8 mouse cellular contexts compared by ENCODE assay signal in the genomic region with DNA sequence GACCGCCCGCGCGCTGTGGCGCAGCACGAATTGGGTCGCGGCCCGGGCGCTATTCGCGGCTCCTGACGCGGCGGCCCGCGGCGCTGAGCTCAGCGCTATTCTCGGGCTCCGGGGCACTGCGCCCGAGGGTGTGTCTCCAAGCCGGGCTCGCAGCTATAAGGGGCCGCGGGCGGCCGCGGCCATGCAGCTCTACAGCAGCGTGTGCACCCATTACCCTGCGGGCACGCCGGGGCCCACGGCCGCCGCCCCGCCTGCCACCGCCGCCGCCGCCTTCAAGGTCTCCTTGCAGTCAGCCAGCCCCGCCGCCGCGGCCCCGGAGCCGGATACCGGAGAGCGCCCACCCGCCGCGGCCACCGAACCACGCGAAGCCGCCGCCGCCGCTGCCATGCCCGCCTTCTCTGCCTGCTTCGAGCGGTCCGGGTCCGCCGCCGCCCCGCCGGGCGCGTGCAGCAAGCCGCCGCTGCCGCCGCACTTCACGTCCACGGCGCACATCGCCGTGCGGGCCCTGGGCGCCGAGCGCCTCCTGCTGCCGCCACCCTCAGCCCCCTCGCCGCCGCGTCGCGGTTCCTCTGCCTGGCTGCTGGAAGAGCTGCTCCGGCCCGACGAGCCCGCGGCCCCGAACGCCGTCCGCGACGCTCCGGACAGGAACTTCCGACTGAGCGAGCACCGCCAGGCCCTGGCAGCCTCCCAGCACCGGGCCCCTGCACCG. TPM values are rescaled to one million over a fixed set of nuclear protein-coding genes. Genes with fewer than 3 reads are reported as not detected.
DNase-seq lines count a peak whose midpoint lies in the region; ATAC-seq and TF ChIP-seq lines count a peak whose summit lies in the region.

No protein-coding gene starts in this region.

- no peak for TF ChIP-seq EP300 in ES-Bruce4 (IDR thresholded peaks at IDR 0.05; ENCODE audit: insufficient read depth, low read depth, low read length)

- no peak for TF ChIP-seq POLR2A in ES-Bruce4 (IDR thresholded peaks at IDR 0.05; ENCODE audit: insufficient read depth, low read length)

- peak; percentile 68 for ATAC-seq in frontal cortex, adult (ENCODE audit: low TSS enrichment)
- peak; percentile 92 for ATAC-seq in hindbrain, embryonic 13.5 days (ENCODE audit: low FRiP score)

- peak overlapping the region; percentile 40; the same call in 1 of the 2 replicates for H3K27ac ChIP-seq in ES-Bruce4 (ENCODE audit: insufficient read depth, low read length)
- peak overlapping the region; percentile 86 for H3K27ac ChIP-seq in hindbrain, embryonic 13.5 days

- peak overlapping the region; percentile 72 for H3K4me3 ChIP-seq in ES-Bruce4 (ENCODE audit: low read depth, low read length)
- H3K4me3 ChIP-seq in hindbrain, embryonic 13.5 days = peak overlapping the region; percentile 75

- H3K9me3 ChIP-seq in ES-Bruce4 (replicated peaks; ENCODE audit: control insufficient read depth, insufficient read depth, low read length, poor library complexity, severe bottlenecking) = no peaks in the 10 kb centered on the region
- no peaks in the 10 kb centered on the region for H3K9me3 ChIP-seq in hindbrain, embryonic 13.5 days

- no peaks in the 10 kb centered on the region for H3K27me3 ChIP-seq in ES-Bruce4 (ENCODE audit: control insufficient read depth, insufficient read depth, low read length, poor library complexity, severe bottlenecking)
- peaks cover 39% of the 10 kb centered on the region for H3K27me3 ChIP-seq in hindbrain, embryonic 13.5 days

- peak overlapping the region; percentile 64 for H3K4me2 ChIP-seq in hindbrain, embryonic 13.5 days

- no peaks in the 10 kb centered on the region for H3K4me1 ChIP-seq in ES-Bruce4 (ENCODE audit: control insufficient read depth, insufficient read depth, low read length)
- H3K4me1 ChIP-seq in hindbrain, embryonic 13.5 days (replicated peaks) = peaks cover 19% of the 10 kb centered on the region

- WGBS in hindbrain, embryonic 13.5 days = under 1% methylated on average over 99 of the region's 108 CpGs

- no peak for TF ChIP-seq CTCF in ES-Bruce4 (IDR thresholded peaks at IDR 0.05; ENCODE audit: low read depth, low read length)

- H3K36me3 ChIP-seq in ES-Bruce4 (ENCODE audit: control insufficient read depth, insufficient read depth, low read length, poor library complexity, severe bottlenecking) = no peaks in the 10 kb centered on the region
- H3K36me3 ChIP-seq in hindbrain, embryonic 13.5 days = no peaks in the 10 kb centered on the region

- H3K9ac ChIP-seq in ES-Bruce4 (ENCODE audit: low read depth, poor library complexity, severe bottlenecking) = peak overlapping the region; percentile 99
- peak overlapping the region; percentile 83 for H3K9ac ChIP-seq in hindbrain, embryonic 13.5 days

- DNase-seq in brain, adult 2 months (ENCODE audit: low read depth, low spot score) = peak; percentile 76
- DNase-seq in layer of hippocampus, postnatal 36 days = peak; percentile 63
- DNase-seq in lung, postnatal 25 days (ENCODE audit: low spot score) = peak; percentile 49
- peak; percentile 54 for DNase-seq in retina, embryonic 14.5 days (ENCODE audit: low spot score)
- DNase-seq in thymus, postnatal 25 days = peak; percentile 79

RNA-seq across cellular contexts. Expression of gene Otud1, which starts 0.5 kb away (rescaled TPM):
- polyA plus RNA-seq in ES-Bruce4 (2011; ENCODE audit: insufficient read depth, insufficient read length, low read depth, missing spikeins) = 10.7 and 12.4 TPM in 2 replicates
- polyA plus RNA-seq in hindbrain, embryonic 13.5 days (2015; fragmentation: Nextera tagmentation; extraction: Ambion mirVana) = 1.0 and 1.2 TPM in 2 replicates
- total RNA-seq in layer of hippocampus, postnatal 36 days (2021) = 10 to 100 TPM; 11.4 to 12.5 TPM

Comparison
In these comparisons a context has a peak if more than half of its experiments do, and no peak if none do; other contexts are left out.
1. Peak in every context shown above with its lines: DNase-seq, ATAC-seq, H3K4me3 ChIP-seq and H3K27ac ChIP-seq.